Mouse (Mus musculus) megakaryocyte, embryonic 14.5 days (primary cell): ENCODE measurements around the gene Smr3a.

ENCODE experiments used
- FLI1 ChIP-seq: IDR thresholded peaks from 2 replicates; pipeline ENCODE4 v1.6.1; 2012; ENCODE audit warnings: low read length, inconsistent platforms, mixed read lengths
- GATA1 ChIP-seq: IDR thresholded peaks from 3 replicates; pipeline ENCODE4 v1.6.1; 2012; ENCODE audit warnings: mixed read lengths, low read length, inconsistent platforms, borderline replicate concordance

DNA sequence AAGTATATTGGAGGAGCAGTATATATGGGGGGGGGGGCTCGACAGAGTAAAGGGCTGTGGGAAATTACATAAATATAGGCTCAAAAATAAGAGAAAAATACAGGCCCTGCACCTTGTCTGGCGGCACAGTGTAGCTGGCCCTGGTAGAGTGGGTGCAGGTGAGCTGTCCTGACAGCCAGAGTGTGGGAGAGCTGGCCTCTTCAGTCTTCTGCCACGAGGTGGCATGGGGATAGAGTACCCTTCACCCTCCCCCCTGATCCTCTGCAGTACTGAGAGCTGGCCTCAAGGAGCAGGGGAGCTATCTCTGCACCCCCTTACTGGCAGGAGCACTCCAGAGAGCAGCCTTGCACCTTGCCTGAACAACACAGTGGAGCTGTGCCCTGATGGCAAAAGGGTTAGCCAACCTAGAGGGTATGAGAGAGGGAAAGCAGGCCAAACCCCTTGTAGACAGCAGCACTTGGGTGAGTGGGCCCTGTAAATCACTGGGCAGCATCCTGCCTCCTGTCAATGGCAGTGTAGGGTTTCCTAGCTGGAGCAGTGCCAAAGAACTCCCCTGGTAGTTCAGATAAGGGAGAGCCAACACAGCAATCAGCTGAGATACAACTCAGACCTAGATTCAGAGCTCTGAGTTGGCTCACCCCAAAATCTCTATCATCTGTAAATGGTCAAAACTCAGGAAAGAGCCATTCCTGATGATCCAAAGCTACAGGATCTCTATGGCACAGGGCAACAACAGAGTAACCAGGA, 19.7 kb upstream of the Smr3a start:
- no peak for TF ChIP-seq GATA1
- TF ChIP-seq FLI1, result no peak
